Mouse (Mus musculus): Measurements from ENCODE around the gene Gstt4. TPM values are rescaled to one million over a fixed set of nuclear protein-coding genes. Genes with fewer than 3 reads are reported as not detected.
"Not testable (repeated sequence)": the region's sequence is repeated elsewhere in the genome, so short reads cannot be mapped to it uniquely, and the experiment has no call there.

Gene Gstt4
- not detected in 2 replicates for polyA plus RNA-seq (2016; fragmentation: Nextera tagmentation; extraction: Ambion mirVana)

DNA sequence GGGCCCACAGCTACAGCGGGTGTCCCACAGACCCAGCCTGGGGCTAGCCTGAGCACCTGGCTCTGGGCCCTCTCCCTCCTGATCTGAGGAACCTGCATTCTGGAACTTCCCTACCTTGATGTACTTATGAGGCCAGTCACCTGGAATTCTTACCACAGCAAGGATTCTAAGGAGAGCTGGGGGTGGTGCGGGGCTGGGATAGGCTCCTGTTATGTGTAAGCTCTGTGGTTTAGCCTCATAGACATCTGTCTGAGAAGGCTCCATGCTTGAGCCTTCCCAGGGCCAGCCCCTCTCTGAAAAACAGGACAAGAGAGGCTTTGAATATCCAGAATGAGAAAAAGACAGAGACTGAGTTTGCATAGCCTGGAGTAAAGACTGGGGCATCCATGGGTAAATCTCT lies at the start of gene Gstt4:
Gstt4 (minus strand) TSS at position 101 of the 400 bp plus-strand sequence.
- H3K36me3 ChIP-seq = no peaks in the 10 kb centered on the region
- H3K4me3 ChIP-seq = no peak within 1 kb of the TSS
- 0 out of 2 replicates have a peak, but pooled peaks cover 13% of the 10 kb centered on the region for H3K9me3 ChIP-seq
- no peak within 1 kb of the TSS for H3K27ac ChIP-seq
- H3K4me1 ChIP-seq = no peaks in the 10 kb centered on the region
- no peak within 1 kb of the TSS for H3K9ac ChIP-seq
- H3K27me3 ChIP-seq (replicated peaks) = no peaks in the 10 kb centered on the region
- H3K4me2 ChIP-seq (replicated peaks) = no peak within 1 kb of the TSS
- WGBS = 90% methylated on average over 2 of the region's 2 CpGs
- ATAC-seq (ENCODE audit: low FRiP score, low read depth) = no peak

DNA sequence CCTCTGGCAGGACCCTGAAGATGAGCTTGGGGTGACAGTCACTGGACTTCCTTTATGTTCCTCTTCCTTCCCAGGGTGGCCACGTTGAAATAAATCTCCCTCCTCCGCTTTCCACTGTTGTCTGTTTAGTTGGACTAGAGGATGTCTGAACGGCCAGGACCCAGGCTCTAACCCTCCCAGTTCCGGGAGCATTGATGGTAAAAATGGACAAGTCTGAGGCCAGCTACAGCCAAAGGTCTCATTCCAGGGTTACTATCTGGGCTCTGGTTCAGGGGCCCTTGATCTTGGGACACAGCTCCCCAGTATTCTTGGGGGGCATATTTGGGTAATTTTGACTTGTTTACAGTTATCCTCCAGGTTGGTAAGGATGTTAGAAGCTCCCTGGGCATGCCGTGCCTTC lies 39.2 kb upstream of the Gstt4 start:
- ATAC-seq (ENCODE audit: low FRiP score, low read depth) = no peak
- Histone ChIP-seq H3K9me3 (no peaks in the 10 kb centered on the region), H3K4me3 (no peak overlapping the region), H3K4me2 (replicated peaks) (no peak overlapping the region), H3K9ac (no peak overlapping the region), H3K36me3 (peaks cover 18% of the 10 kb centered on the region), H3K4me1 (peaks cover 28% of the 10 kb centered on the region), H3K27ac (no peak overlapping the region), H3K27me3 (replicated peaks) (no peaks in the 10 kb centered on the region)
- 67% methylated on average over 5 of the region's 5 CpGs for WGBS

DNA sequence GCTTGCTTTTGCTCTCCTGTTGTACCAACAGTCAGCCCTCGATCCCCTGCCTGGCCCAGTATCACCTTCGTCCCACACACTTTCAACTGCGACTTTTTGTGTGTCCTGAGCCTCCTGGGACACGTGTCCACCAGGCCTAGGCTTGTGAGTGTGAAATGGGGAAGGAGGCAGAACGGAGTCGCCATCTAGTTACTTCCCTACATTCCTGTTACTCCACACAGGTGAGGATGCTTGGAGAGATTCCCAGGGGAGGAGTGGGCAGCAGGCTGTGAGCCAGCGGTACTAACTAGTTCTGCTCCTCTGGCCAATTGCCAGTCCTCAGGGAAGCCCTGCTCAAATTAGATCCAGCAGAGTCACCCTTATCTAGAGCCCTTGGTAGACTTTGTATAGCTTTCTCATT lies 38.4 kb upstream of the Gstt4 start:
- Histone ChIP-seq H3K36me3 (peaks cover 22% of the 10 kb centered on the region), H3K9me3 (no peaks in the 10 kb centered on the region), H3K4me3 (no peak overlapping the region), H3K4me2 (replicated peaks) (peak overlapping the region; percentile 82), H3K27me3 (replicated peaks) (no peaks in the 10 kb centered on the region), H3K9ac (no peak overlapping the region), H3K4me1 (peaks cover 28% of the 10 kb centered on the region), H3K27ac (no peak overlapping the region)
- ATAC-seq (ENCODE audit: low FRiP score, low read depth) = no peak
- 32% methylated on average over 7 of the region's 7 CpGs for WGBS

DNA sequence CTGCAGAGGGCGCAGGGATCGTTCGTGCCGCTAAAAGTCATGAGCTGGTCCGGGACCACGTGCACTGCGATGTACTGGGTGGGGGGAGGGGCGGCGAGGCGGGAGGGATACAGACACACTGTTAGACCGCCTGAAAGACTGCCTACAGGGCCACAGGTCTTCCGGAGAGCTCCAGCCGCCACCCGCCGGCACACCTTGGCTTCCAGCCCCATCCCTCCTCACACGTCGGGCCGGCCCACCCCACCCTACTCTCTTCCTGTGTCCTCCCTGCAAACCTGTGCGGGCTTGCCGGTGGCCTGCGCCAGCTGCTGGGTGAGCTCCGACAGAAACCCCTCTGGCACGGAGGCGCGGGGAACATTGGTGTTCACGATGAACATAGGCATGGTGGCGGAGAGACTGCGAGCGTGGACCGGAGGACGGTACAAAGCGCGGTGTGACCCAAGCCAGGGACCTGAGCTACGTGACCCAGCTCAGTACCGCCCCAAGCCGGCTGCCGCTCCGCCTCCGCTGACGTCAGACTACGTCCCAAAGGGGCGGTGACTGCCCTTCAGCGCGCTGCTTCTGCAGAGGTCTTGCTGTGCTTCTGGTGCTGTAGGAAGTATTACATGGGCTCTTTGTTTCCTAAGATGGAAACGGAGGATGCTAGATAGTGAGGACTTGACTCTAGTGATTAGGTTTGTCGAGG lies 37.6 kb upstream of the Gstt4 start, which contains the start of gene Mif:
Mif (minus strand) TSS at position 455 of the 685 bp plus-strand sequence.
- H3K4me1 ChIP-seq = peaks cover 28% of the 10 kb centered on the region
- H3K9ac ChIP-seq = peak within 1 kb of the TSS; percentile 95
- WGBS = under 1% methylated on average over 46 of the region's 46 CpGs
- peak within 1 kb of the TSS; percentile 89 for H3K27ac ChIP-seq
- H3K4me3 ChIP-seq = peak within 1 kb of the TSS; percentile 77
- H3K36me3 ChIP-seq = peaks cover 22% of the 10 kb centered on the region
- not testable (repeated sequence) for H3K27me3 ChIP-seq (replicated peaks); H3K9me3 ChIP-seq
- peak; percentile 96 for ATAC-seq (ENCODE audit: low FRiP score, low read depth)
- H3K4me2 ChIP-seq (replicated peaks) = peak within 1 kb of the TSS; percentile 82

DNA sequence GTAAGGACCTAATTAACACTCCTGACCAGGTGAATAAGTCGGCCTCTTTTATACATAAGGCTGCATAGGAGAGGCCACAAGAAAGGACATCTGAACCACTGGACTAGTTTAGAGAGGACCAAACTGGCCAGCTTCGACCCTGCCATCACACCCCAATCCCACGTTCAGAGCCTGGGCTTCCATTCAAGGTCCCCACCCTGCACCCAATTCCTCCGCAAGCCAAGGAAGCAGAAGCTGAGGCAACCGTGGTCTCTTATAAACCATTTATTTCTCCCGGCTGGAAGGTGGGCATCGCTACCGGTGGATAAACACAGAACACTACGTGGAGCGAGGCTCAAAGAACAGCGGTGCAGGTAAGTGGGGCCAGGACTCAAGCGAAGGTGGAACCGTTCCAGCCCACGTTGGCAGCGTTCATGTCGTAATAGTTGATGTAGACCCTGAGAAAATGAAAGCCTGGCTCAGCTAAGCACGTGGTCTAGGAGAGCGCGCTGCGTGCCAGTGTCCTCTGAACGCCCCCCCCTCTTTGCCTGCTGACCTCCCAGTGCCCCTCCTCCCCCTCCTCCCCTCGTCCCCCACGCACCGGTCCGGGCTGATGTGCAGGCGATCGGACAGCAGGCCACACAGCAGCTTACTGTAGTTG lies 36.9 kb upstream of the Gstt4 start:
- peak overlapping the region; percentile 89; the same call in 1 of the 2 replicates for H3K27ac ChIP-seq
- H3K9ac ChIP-seq = peak overlapping the region; percentile 95
- peaks cover 22% of the 10 kb centered on the region for H3K36me3 ChIP-seq
- H3K27me3 ChIP-seq (replicated peaks) = no peaks in the 10 kb centered on the region
- H3K4me1 ChIP-seq = peaks cover 28% of the 10 kb centered on the region
- WGBS = 3% methylated on average over 27 of the region's 27 CpGs
- H3K4me2 ChIP-seq (replicated peaks) = peak overlapping the region; percentile 82
- H3K9me3 ChIP-seq = no peaks in the 10 kb centered on the region
- H3K4me3 ChIP-seq = peak overlapping the region; percentile 77
- ATAC-seq (ENCODE audit: low FRiP score, low read depth) = peak; percentile 81

DNA sequence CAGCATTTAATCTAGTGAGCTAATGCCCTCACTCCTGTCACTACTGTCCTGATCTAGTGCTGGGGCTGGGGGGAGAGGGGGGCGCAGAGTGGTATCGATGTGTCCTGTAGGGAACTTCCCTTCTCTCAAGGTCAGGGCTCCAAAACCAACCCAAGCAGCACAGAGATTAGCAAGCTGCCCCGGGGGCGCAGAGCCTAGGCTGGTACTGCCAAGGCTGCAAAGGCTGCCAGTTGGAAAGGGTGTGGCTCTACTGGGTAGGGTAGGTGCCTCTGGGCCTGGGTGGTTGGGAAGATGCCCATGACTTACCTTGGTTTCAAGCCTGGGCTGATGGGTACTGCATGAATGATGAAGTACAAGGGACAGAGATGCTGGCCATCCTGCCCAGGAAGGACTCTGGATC lies 35.3 kb upstream of the Gstt4 start:
- Histone ChIP-seq H3K4me1 (peaks cover 28% of the 10 kb centered on the region), H3K4me3 (no peak overlapping the region), H3K9ac (no peak overlapping the region), H3K36me3 (peaks cover 22% of the 10 kb centered on the region), H3K27ac (no peak overlapping the region), H3K9me3 (no peaks in the 10 kb centered on the region), H3K4me2 (replicated peaks) (0 out of 2 replicates have a peak overlapping the region, but pooled peaks have one; percentile 6), H3K27me3 (replicated peaks) (no peaks in the 10 kb centered on the region)
- ATAC-seq (ENCODE audit: low FRiP score, low read depth) = no peak
- WGBS = 96% methylated on average over 4 of the region's 4 CpGs

DNA sequence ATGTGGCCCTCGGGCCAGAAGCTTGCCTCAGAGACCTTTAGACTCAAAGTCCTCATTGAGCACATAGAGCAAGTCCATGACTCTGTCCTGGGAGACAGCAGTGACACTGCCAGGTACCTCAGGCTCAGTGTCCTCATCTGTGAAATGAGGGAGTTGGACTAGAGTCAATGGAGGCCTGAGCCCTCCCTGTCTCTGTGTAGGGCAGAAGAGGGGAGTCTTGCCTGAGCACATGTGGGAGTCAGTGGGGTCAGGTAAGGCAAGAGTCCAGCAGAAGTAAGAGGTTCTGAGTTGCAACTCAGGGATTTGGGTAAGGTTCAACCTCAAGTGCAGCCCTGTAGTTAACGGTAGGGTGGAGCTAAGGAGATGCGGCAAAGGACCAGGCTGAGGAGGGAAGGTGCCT lies 34.6 kb upstream of the Gstt4 start:
- H3K9ac ChIP-seq = no peak overlapping the region
- no peak overlapping the region for H3K4me2 ChIP-seq (replicated peaks)
- no peaks in the 10 kb centered on the region for H3K9me3 ChIP-seq
- no peaks in the 10 kb centered on the region for H3K27me3 ChIP-seq (replicated peaks)
- H3K4me3 ChIP-seq = no peak overlapping the region
- peaks cover 22% of the 10 kb centered on the region for H3K36me3 ChIP-seq
- H3K27ac ChIP-seq = no peak overlapping the region
- 89% methylated on average over 3 of the region's 3 CpGs for WGBS
- peaks cover 28% of the 10 kb centered on the region for H3K4me1 ChIP-seq
- ATAC-seq (ENCODE audit: low FRiP score, low read depth) = no peak

DNA sequence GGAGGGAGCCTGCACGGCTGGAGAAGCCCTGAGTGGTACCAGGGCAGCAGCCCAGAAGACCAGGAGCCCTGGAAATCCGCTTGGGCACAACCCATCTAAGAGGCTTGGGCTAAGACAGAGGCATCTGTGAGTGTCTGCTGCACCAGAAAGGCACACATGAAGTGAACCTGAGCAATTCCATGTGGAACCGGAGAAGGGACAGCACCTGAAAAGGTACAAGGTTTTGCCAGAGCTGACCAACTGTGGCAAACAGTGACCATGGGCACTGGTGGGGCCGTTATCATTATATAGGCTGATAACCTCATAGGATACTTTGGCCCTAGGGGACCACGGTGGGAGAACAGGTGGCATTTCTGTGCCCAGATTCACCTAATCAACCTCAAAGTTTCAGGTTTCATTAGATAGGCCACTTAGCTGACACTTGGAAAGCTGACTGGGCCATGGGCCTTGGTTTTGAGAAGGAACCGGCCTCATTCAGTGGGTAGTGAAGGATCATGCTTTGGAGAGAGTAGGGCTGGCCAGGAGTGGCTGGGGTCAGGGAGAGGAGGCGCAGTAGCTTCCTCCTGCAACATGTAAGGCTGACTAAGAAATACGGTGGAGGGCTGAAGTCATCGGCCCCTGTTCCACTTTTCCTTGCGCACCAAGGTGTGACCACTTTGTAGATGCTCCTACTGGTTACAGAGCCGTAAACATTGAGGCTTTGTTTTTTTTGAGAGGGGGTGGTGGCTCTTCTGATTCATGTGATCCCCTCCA lies 34.0 kb upstream of the Gstt4 start:
- no peak for ATAC-seq (ENCODE audit: low FRiP score, low read depth)
- 82% methylated on average over 11 of the region's 11 CpGs for WGBS
- Histone ChIP-seq H3K9ac (no peak overlapping the region), H3K4me1 (peaks cover 32% of the 10 kb centered on the region), H3K4me3 (no peak overlapping the region), H3K36me3 (peaks cover 22% of the 10 kb centered on the region), H3K9me3 (no peaks in the 10 kb centered on the region), H3K27ac (no peak overlapping the region), H3K27me3 (replicated peaks) (no peaks in the 10 kb centered on the region), H3K4me2 (replicated peaks) (no peak overlapping the region)

DNA sequence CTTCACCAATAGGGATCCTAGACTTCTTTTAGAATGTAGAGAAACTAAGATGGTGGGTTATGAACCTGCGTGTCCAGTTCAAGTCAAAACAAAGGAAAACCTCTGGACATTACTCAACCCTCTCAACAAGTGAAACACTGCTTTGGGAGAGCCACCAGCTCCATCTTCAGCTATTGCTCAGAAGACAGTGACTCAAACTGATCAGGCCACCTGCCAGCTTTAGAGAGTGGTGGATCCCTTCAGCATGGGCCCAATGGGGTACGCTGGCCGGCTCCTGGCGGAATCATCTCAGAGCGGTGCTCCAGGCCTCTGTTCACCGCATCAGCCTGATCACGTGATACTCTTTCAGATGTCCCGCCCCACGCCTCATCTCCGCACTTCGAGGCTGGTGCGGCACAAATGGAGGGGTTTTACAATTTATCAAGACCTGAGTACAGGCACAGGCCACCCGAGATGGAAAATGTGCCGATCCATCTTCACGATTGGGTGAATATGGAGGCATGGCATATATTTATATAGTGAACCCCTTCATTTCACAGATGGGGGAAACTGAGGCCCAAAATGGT lies 33.2 kb upstream of the Gstt4 start:
- no peak overlapping the region for H3K4me3 ChIP-seq
- peaks cover 28% of the 10 kb centered on the region for H3K4me1 ChIP-seq
- no peaks in the 10 kb centered on the region for H3K9me3 ChIP-seq
- peaks cover 22% of the 10 kb centered on the region for H3K36me3 ChIP-seq
- no peak for ATAC-seq (ENCODE audit: low FRiP score, low read depth)
- H3K9ac ChIP-seq = no peak overlapping the region
- 91% methylated on average over 15 of the region's 15 CpGs for WGBS
- no peaks in the 10 kb centered on the region for H3K27me3 ChIP-seq (replicated peaks)
- no peak overlapping the region for H3K4me2 ChIP-seq (replicated peaks)
- no peak overlapping the region for H3K27ac ChIP-seq

DNA sequence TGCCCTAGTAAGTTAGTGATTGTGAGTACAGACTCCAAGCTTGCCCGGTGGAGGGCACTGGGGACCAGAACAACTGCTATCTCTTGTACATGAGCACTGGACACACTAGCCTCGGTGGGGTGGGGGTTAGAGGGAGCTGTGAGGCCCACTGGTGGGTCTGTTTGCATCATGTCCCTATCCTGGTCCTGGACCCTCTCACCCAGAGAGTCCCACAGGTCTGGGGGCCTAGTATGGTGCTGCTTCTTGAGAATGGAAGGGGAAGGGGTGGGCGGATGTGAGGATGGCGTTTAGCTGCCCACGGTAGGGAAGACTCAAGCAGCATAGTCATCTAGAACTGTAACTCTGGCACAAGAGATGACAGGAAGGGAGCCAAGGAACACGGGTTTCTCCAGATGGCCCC lies 32.4 kb upstream of the Gstt4 start:
- Histone ChIP-seq H3K4me2 (replicated peaks) (no peak overlapping the region), H3K4me1 (peaks cover 31% of the 10 kb centered on the region), H3K36me3 (peaks cover 22% of the 10 kb centered on the region), H3K27ac (no peak overlapping the region), H3K9me3 (no peaks in the 10 kb centered on the region), H3K9ac (no peak overlapping the region), H3K27me3 (replicated peaks) (no peaks in the 10 kb centered on the region), H3K4me3 (no peak overlapping the region)
- ATAC-seq (ENCODE audit: low FRiP score, low read depth) = no peak
- 82% methylated on average over 6 of the region's 6 CpGs for whole genome bisulfite sequencing

DNA sequence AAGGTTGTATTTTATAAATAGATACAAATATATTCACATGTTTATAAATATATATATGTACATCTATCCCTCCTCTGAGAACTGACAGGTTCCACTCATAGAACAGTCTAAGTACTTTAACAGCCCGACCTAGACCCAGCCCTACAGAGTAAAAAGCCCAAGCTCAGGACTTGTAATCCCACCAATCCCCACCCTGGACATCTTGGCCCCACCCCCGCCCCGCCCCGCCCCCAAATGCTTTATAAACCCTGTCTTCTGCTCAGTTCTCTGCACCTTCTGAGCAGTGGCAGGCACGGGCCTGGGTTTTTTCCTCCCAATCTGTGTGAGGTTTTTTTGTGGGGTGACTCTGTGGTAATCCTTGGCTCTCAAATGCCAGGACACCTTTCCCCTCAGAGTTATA lies 31.8 kb upstream of the Gstt4 start:
- Histone ChIP-seq H3K36me3 (peaks cover 22% of the 10 kb centered on the region), H3K4me1 (peaks cover 31% of the 10 kb centered on the region), H3K9me3 (no peaks in the 10 kb centered on the region), H3K27ac (no peak overlapping the region), H3K9ac (no peak overlapping the region), H3K4me2 (replicated peaks) (no peak overlapping the region), H3K27me3 (replicated peaks) (no peaks in the 10 kb centered on the region), H3K4me3 (no peak overlapping the region)
- ATAC-seq (ENCODE audit: low FRiP score, low read depth) = peak; percentile 10; the same call in 1 of the 2 replicates
- 50% methylated on average over 5 of the region's 5 CpGs for WGBS

DNA sequence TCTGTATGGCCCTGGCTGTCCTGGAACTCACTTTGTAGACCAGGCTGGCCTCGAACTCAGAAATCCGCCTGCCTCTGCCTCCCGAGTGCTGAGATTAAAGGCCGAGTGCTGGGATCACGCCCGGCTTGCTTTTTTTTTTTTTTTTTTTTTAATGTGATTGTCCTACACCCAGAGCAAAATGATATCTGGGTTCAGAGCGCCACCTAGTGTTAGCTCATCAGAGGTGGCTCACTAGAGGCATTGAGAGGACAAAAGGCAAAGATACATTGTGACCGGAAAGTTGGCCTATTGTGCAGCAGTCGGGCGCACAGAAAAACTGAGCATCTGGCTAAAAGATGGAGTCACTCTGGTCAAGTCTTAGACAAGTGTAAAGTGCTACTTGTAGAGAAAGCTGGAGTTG lies 31.1 kb upstream of the Gstt4 start:
- H3K4me1 ChIP-seq = peaks cover 24% of the 10 kb centered on the region
- H3K9me3 ChIP-seq = no peaks in the 10 kb centered on the region
- no peak overlapping the region for H3K4me3 ChIP-seq
- no peak overlapping the region for H3K9ac ChIP-seq
- H3K4me2 ChIP-seq (replicated peaks) = no peak overlapping the region
- no peak overlapping the region for H3K27ac ChIP-seq
- H3K36me3 ChIP-seq = peaks cover 22% of the 10 kb centered on the region
- H3K27me3 ChIP-seq (replicated peaks) = no peaks in the 10 kb centered on the region
- ATAC-seq (ENCODE audit: low FRiP score, low read depth) = peak; percentile 44; the same call in 1 of the 2 replicates
- WGBS = 25% methylated on average over 10 of the region's 10 CpGs
